Mouse (Mus musculus): ENCODE data around the gene Gm37240. TPM values are rescaled to one million over a fixed set of nuclear protein-coding genes. Genes with fewer than 3 reads are reported as not detected.

The Gm37240 gene
- 18.1 and 20.5 TPM in 2 replicates for polyA plus RNA-seq (2015; fragmentation: Nextera tagmentation; extraction: Ambion mirVana)

- peak within 1 kb of the TSS; percentile 61 for H3K4me3 ChIP-seq (ENCODE audit: low read depth, low read length)
- H3K9me3 ChIP-seq (ENCODE audit: control insufficient read depth, low read length), result no peaks in the 10 kb centered on the region
- peak within 1 kb of the TSS; percentile 62 for H3K4me2 ChIP-seq (replicated peaks; ENCODE audit: low read depth)
- peak; percentile 98 for DNase-seq (ENCODE audit: low spot score)
- peak within 1 kb of the TSS; percentile 79 for H3K9ac ChIP-seq (ENCODE audit: low read length)
- ATAC-seq (ENCODE audit: low FRiP score, low TSS enrichment), result peak; percentile 95
- peak within 1 kb of the TSS; percentile 90 for H3K27ac ChIP-seq (replicated peaks)
- no peaks in the 10 kb centered on the region for H3K27me3 ChIP-seq (ENCODE audit: control insufficient read depth, insufficient read depth, low read length)
- H3K36me3 ChIP-seq (ENCODE audit: control insufficient read depth, insufficient read depth, low read length), result no peaks in the 10 kb centered on the region
- H3K4me1 ChIP-seq (replicated peaks; ENCODE audit: control insufficient read depth, insufficient read depth), result no peaks in the 10 kb centered on the region
- WGBS, result 0% methylated on average over 44 of the region's 48 CpGs
- TF ChIP-seq EP300 (optimal IDR thresholded peaks at IDR 0.05), result peak; percentile 10
- TF ChIP-seq CTCF (IDR thresholded peaks at IDR 0.05; ENCODE audit: low read depth), result no peak
Observed at GRCm38 (mm10) chr3:85887239-85887827, at the start of gene Gm37240, which contains the start of gene Glt28d2. Gene Gm37240, minus strand, starts transcription at chr3:85887518. Gene Glt28d2, minus strand, starts transcription at chr3:85887516.

DNA sequence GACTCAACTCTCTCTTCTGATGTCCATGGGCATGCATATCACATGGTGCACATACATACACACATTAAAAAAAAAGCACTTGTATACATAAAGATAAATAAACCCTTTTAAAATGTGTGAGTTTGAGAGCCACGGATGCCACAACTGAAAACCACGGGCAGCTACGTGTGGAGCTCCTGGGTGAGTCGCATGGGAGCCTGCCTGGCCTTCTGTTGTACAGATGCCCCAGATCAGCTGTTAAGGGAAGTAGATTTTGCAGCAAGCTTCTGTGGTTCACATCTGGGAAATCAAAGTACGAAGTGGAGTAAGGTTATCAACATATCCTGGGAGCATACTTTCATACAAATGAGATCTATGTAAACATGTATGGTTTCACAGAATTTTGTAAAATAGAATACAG is 46.3 kb upstream of the Gm37240 start:
- Histone ChIP-seq H3K9me3 (ENCODE audit: control insufficient read depth, low read length) (no peaks in the 10 kb centered on the region), H3K27me3 (ENCODE audit: control insufficient read depth, insufficient read depth, low read length) (no peaks in the 10 kb centered on the region), H3K27ac (replicated peaks) (no peak overlapping the region), H3K4me2 (replicated peaks; ENCODE audit: low read depth) (no peak overlapping the region), H3K36me3 (ENCODE audit: control insufficient read depth, insufficient read depth, low read length) (no peaks in the 10 kb centered on the region), H3K4me1 (replicated peaks; ENCODE audit: control insufficient read depth, insufficient read depth) (no peaks in the 10 kb centered on the region), H3K9ac (ENCODE audit: low read length) (no peak overlapping the region), H3K4me3 (ENCODE audit: low read depth, low read length) (no peak overlapping the region)
- DNase-seq (ENCODE audit: low spot score), result no peak
- WGBS, result 86% methylated on average over 5 of the region's 5 CpGs
- TF ChIP-seq EP300 (optimal IDR thresholded peaks at IDR 0.05), result no peak
- TF ChIP-seq CTCF (IDR thresholded peaks at IDR 0.05; ENCODE audit: low read depth), result no peak
- ATAC-seq (ENCODE audit: low FRiP score, low TSS enrichment), result no peak

GRCm38 (mm10) chr3:85931859-85932258 is 44.5 kb upstream of the Gm37240 start:
- WGBS, result 52% methylated on average over 6 of the region's 6 CpGs
- H3K4me3 ChIP-seq (ENCODE audit: low read depth, low read length), result no peak overlapping the region
- no peak overlapping the region for H3K4me2 ChIP-seq (replicated peaks; ENCODE audit: low read depth)
- no peak for DNase-seq (ENCODE audit: low spot score)
- no peaks in the 10 kb centered on the region for H3K36me3 ChIP-seq (ENCODE audit: control insufficient read depth, insufficient read depth, low read length)
- H3K9me3 ChIP-seq (ENCODE audit: control insufficient read depth, low read length), result no peaks in the 10 kb centered on the region
- no peaks in the 10 kb centered on the region for H3K4me1 ChIP-seq (replicated peaks; ENCODE audit: control insufficient read depth, insufficient read depth)
- ATAC-seq (ENCODE audit: low FRiP score, low TSS enrichment), result 0 out of 2 replicates have a peak, but pooled peaks have one; percentile 51
- H3K27me3 ChIP-seq (ENCODE audit: control insufficient read depth, insufficient read depth, low read length), result no peaks in the 10 kb centered on the region
- peak overlapping the region; percentile 49; the same call in 1 of the 2 replicates for H3K27ac ChIP-seq (replicated peaks)
- no peak overlapping the region for H3K9ac ChIP-seq (ENCODE audit: low read length)
- TF ChIP-seq EP300 (optimal IDR thresholded peaks at IDR 0.05), result no peak
- no peak for TF ChIP-seq CTCF (IDR thresholded peaks at IDR 0.05; ENCODE audit: low read depth)

DNA sequence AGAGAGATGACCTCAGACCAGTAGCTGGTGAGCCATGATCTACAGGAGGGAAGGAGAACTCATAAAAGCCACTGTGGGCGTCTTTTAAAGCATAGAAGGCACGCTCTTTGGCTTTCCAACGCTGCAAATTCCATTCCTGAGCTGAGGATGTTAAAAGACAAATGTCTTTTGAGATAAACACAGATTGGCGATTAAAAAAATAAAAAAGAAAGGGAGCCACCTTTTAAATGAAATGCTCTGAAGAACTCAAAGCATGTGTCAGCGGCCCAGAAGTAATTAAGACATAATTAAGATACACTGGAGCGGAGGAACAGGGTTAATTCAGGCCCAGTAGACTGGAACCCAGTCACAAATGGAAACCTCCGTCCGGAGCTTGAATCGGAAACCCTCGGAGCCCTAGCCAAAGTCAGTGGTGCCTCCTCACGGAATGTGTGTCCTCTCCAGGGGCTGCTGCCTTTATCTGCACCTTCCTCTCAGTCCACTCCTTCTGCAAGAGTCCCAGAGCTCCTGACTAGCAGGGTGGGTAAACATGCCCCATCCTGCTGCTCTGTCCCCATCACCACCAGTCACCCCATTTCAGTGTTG is 43.4 kb upstream of the Gm37240 start:
- H3K9me3 ChIP-seq (ENCODE audit: control insufficient read depth, low read length), result no peaks in the 10 kb centered on the region
- WGBS, result 84% methylated on average over 11 of the region's 11 CpGs
- H3K36me3 ChIP-seq (ENCODE audit: control insufficient read depth, insufficient read depth, low read length), result no peaks in the 10 kb centered on the region
- DNase-seq (ENCODE audit: low spot score), result no peak
- no peak overlapping the region for H3K4me3 ChIP-seq (ENCODE audit: low read depth, low read length)
- no peak overlapping the region for H3K9ac ChIP-seq (ENCODE audit: low read length)
- no peak for ATAC-seq (ENCODE audit: low FRiP score, low TSS enrichment)
- no peak overlapping the region for H3K4me2 ChIP-seq (replicated peaks; ENCODE audit: low read depth)
- H3K4me1 ChIP-seq (replicated peaks; ENCODE audit: control insufficient read depth, insufficient read depth), result no peaks in the 10 kb centered on the region
- H3K27me3 ChIP-seq (ENCODE audit: control insufficient read depth, insufficient read depth, low read length), result no peaks in the 10 kb centered on the region
- TF ChIP-seq CTCF (IDR thresholded peaks at IDR 0.05; ENCODE audit: low read depth), result no peak
- TF ChIP-seq EP300 (optimal IDR thresholded peaks at IDR 0.05), result no peak
- no peak overlapping the region for H3K27ac ChIP-seq (replicated peaks)

GRCm38 (mm10) chr3:85929711-85930110 is 42.4 kb upstream of the Gm37240 start:
- no peak for TF ChIP-seq EP300 (optimal IDR thresholded peaks at IDR 0.05)
- no peak for TF ChIP-seq CTCF (IDR thresholded peaks at IDR 0.05; ENCODE audit: low read depth)
- Histone ChIP-seq H3K4me3 (ENCODE audit: low read depth, low read length) (no peak overlapping the region), H3K27ac (replicated peaks) (no peak overlapping the region), H3K36me3 (ENCODE audit: control insufficient read depth, insufficient read depth, low read length) (no peaks in the 10 kb centered on the region), H3K9ac (ENCODE audit: low read length) (no peak overlapping the region), H3K4me1 (replicated peaks; ENCODE audit: control insufficient read depth, insufficient read depth) (no peaks in the 10 kb centered on the region), H3K4me2 (replicated peaks; ENCODE audit: low read depth) (no peak overlapping the region), H3K9me3 (ENCODE audit: control insufficient read depth, low read length) (no peaks in the 10 kb centered on the region), H3K27me3 (ENCODE audit: control insufficient read depth, insufficient read depth, low read length) (no peaks in the 10 kb centered on the region)
- DNase-seq (ENCODE audit: low spot score) (no peak), ATAC-seq (ENCODE audit: low FRiP score, low TSS enrichment) (no peak)
- 75% methylated on average over 5 of the region's 5 CpGs for WGBS

DNA sequence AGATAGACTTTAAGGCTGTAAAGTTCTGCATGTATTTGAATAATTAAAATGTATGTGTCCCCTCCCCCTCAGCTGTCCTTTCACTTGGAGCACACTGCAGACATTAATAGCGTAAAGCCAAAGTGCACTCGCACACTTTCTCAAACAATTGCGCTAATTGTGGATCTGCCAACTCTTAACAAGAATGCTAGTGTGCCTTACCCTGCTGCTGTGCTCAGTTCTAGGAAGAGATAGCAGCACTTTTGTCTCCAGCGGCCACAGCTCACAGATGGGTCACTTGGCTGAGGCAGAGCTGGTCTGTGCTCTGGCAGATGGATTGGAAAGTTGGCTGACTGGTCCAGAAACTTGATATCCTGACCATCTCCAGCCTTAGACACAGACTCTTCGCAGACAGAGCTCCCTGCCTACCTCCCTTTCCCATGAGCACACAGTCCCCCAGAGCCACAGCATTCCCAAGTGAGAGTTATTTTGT is 40.9 kb upstream of the Gm37240 start:
- no peak overlapping the region for H3K9ac ChIP-seq (ENCODE audit: low read length)
- H3K36me3 ChIP-seq (ENCODE audit: control insufficient read depth, insufficient read depth, low read length), result no peaks in the 10 kb centered on the region
- 72% methylated on average over 5 of the region's 5 CpGs for WGBS
- H3K9me3 ChIP-seq (ENCODE audit: control insufficient read depth, low read length), result no peaks in the 10 kb centered on the region
- no peaks in the 10 kb centered on the region for H3K27me3 ChIP-seq (ENCODE audit: control insufficient read depth, insufficient read depth, low read length)
- TF ChIP-seq EP300 (optimal IDR thresholded peaks at IDR 0.05), result no peak
- TF ChIP-seq CTCF (IDR thresholded peaks at IDR 0.05; ENCODE audit: low read depth), result no peak
- H3K4me1 ChIP-seq (replicated peaks; ENCODE audit: control insufficient read depth, insufficient read depth), result no peaks in the 10 kb centered on the region
- DNase-seq (ENCODE audit: low spot score), result no peak
- H3K4me3 ChIP-seq (ENCODE audit: low read depth, low read length), result no peak overlapping the region
- no peak overlapping the region for H3K4me2 ChIP-seq (replicated peaks; ENCODE audit: low read depth)
- no peak overlapping the region for H3K27ac ChIP-seq (replicated peaks)
- ATAC-seq (ENCODE audit: low FRiP score, low TSS enrichment), result no peak
